Mouse (Mus musculus) brain, adult 2 months (tissue): ENCODE results near the gene Abcb10.
A peak's percentile ranks its signal among the peaks of the same experiment; 100 is the strongest.
"Not testable (repeated sequence)": the region's sequence is repeated elsewhere in the genome, so short reads cannot be mapped to it uniquely, and the experiment has no call there.

Source experiments
- DNase-seq: peaks from one replicate; pipeline ENCODE4 v3.0.0; 2011; ENCODE audit warnings: low read depth, low spot score

The Abcb10 gene

GRCm38 (mm10) chr8:123982826-123983400 is at the start of gene Abcb10:
Abcb10 (minus strand) TSS chr8:123983122.
- peak; percentile 93 for DNase-seq

- DNase-seq: peak; percentile 89
Measured at GRCm38 (mm10) chr8:124027831-124028230, 44.9 kb upstream of the Abcb10 start.

- DNase-seq: not testable (repeated sequence)
Measured at GRCm38 (mm10) chr8:124026265-124026664, 43.3 kb upstream of the Abcb10 start.

- DNase-seq: peak; percentile 97
Measured at GRCm38 (mm10) chr8:124021237-124022227, 38.6 kb upstream of the Abcb10 start, which contains the start of the genes Taf5l and Urb2. Taf5l (minus strand) TSS chr8:124021397. Urb2 (plus strand) TSS chr8:124021508.

- DNase-seq: peak; percentile 72
Measured at GRCm38 (mm10) chr8:124020439-124021236, 37.7 kb upstream of the Abcb10 start.

GRCm38 (mm10) chr8:124019782-124020181 is 36.9 kb upstream of the Abcb10 start:
- peak; percentile 17 for DNase-seq

GRCm38 (mm10) chr8:124014751-124015150 is 31.8 kb upstream of the Abcb10 start:
- no peak for DNase-seq

- DNase-seq: not testable (repeated sequence)
Measured at GRCm38 (mm10) chr8:124014299-124014698, 31.4 kb upstream of the Abcb10 start.

GRCm38 (mm10) chr8:124011989-124012586 is 29.2 kb upstream of the Abcb10 start:
- no peak for DNase-seq

GRCm38 (mm10) chr8:124011580-124011979 is 28.7 kb upstream of the Abcb10 start:
- no peak for DNase-seq

GRCm38 (mm10) chr8:124007829-124008228 is 24.9 kb upstream of the Abcb10 start:
- no peak for DNase-seq

- DNase-seq: no peak
Measured at GRCm38 (mm10) chr8:124002546-124003108, 19.7 kb upstream of the Abcb10 start.

GRCm38 (mm10) chr8:123999568-123999967 is 16.6 kb upstream of the Abcb10 start:
- peak; percentile 28 for DNase-seq

GRCm38 (mm10) chr8:123993997-123994396 is 11.1 kb upstream of the Abcb10 start:
- DNase-seq: no peak

GRCm38 (mm10) chr8:123993597-123993996 is 10.7 kb upstream of the Abcb10 start:
- no peak for DNase-seq

GRCm38 (mm10) chr8:123992587-123992986 is 9.7 kb upstream of the Abcb10 start:
- peak; percentile 41 for DNase-seq

GRCm38 (mm10) chr8:123990277-123991049 is 7.5 kb upstream of the Abcb10 start:
- DNase-seq: no peak

GRCm38 (mm10) chr8:123989128-123989527 is 6.2 kb upstream of the Abcb10 start:
- no peak for DNase-seq

- DNase-seq: no peak
Measured at GRCm38 (mm10) chr8:123988605-123989038, 5.7 kb upstream of the Abcb10 start.

- DNase-seq: peak; percentile 18
Measured at GRCm38 (mm10) chr8:123982291-123982793, 580 bp downstream of the Abcb10 start.
